Mouse (Mus musculus): ENCODE measurements around the gene 2310061N02Rik. TPM values are rescaled to one million over a fixed set of nuclear protein-coding genes. Genes with fewer than 3 reads are reported as not detected.
"Not testable (repeated sequence)": the region's sequence is repeated elsewhere in the genome, so short reads cannot be mapped to it uniquely, and the experiment has no call there.

The 2310061N02Rik gene
- polyA plus RNA-seq (2015; fragmentation: Nextera tagmentation; extraction: Ambion mirVana): not detected in 2 replicates

GRCm38 (mm10) chr16:88707496-88708012, at the start of gene 2310061N02Rik:
2310061N02Rik (minus strand) TSS chr16:88707962.
- Histone ChIP-seq H3K9me3 (replicated peaks; ENCODE audit: control insufficient read depth, low read length) (no peaks in the 10 kb centered on the region), H3K9ac (ENCODE audit: low read length) (no peak within 1 kb of the TSS), H3K4me2 (ENCODE audit: low read depth, low read length) (no peak within 1 kb of the TSS), H3K27me3 (ENCODE audit: control insufficient read depth, insufficient read depth, low read length) (no peaks in the 10 kb centered on the region), H3K4me3 (ENCODE audit: low read length) (no peak within 1 kb of the TSS), H3K27ac (ENCODE audit: low read length) (no peak within 1 kb of the TSS), H3K4me1 (ENCODE audit: control insufficient read depth, insufficient read depth, low read length) (no peaks in the 10 kb centered on the region), H3K36me3 (ENCODE audit: control insufficient read depth, insufficient read depth) (no peaks in the 10 kb centered on the region)
- no peak for ATAC-seq (replicated peaks; ENCODE audit: extremely low read depth, insufficient read depth, low FRiP score)
- WGBS: 84% methylated on average over 10 of the region's 10 CpGs

DNA sequence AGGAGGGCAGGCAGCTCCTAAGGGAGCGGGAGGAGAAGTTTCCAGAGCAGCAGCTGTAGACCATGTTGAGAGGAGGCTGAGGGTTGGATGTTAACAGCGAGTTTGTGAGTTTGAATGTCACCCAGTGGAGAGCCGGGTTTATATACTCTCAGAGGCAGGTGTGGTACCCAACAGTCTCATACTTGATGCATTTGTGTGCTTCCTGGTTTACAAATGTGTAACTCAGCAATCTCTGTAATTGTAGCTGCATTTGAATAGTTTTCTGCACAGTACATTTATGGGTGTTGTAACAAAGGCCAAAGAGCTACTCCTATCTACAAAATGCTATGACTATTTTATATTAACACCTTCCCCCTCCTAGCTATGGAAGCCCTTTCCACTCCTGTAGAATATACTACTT, 43.8 kb upstream of the 2310061N02Rik start, which contains the start of gene Krtap13:
Gene Krtap13 (minus strand): TSS at position 101 of the 400 bp plus-strand sequence.
- not testable (repeated sequence) for H3K27me3 ChIP-seq (ENCODE audit: control insufficient read depth, insufficient read depth, low read length); H3K4me3 ChIP-seq (ENCODE audit: low read length); H3K4me1 ChIP-seq (ENCODE audit: control insufficient read depth, insufficient read depth, low read length); H3K4me2 ChIP-seq (ENCODE audit: low read depth, low read length); ATAC-seq (replicated peaks; ENCODE audit: extremely low read depth, insufficient read depth, low FRiP score); H3K36me3 ChIP-seq (ENCODE audit: control insufficient read depth, insufficient read depth); H3K9ac ChIP-seq (ENCODE audit: low read length); H3K27ac ChIP-seq (ENCODE audit: low read length); H3K9me3 ChIP-seq (replicated peaks; ENCODE audit: control insufficient read depth, low read length)
- 71% methylated on average over 3 of the region's 3 CpGs for WGBS

DNA sequence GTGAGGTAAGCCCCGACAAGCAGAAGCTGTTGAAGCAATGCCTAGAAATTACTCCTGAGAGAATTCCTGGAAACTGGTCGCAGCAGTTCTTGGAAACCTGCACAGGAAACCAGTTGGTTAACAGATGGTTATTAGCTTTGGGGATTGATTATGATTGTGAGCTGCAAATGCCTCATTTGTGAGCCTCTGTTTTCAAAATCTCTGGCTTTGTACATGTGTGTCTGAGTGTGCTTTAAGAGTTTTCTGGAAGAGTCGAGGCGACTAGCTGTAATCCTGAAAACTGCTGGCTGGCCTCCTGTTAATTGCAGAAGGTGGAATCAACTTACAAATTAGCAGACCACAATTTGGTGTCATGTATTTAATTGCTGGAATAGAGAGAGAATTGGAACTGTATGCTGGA, 40.2 kb upstream of the 2310061N02Rik start:
- no peak overlapping the region for H3K9ac ChIP-seq (ENCODE audit: low read length)
- no peak overlapping the region for H3K27ac ChIP-seq (ENCODE audit: low read length)
- H3K27me3 ChIP-seq (ENCODE audit: control insufficient read depth, insufficient read depth, low read length): no peaks in the 10 kb centered on the region
- H3K4me1 ChIP-seq (ENCODE audit: control insufficient read depth, insufficient read depth, low read length): no peaks in the 10 kb centered on the region
- no peaks in the 10 kb centered on the region for H3K36me3 ChIP-seq (ENCODE audit: control insufficient read depth, insufficient read depth)
- no peak overlapping the region for H3K4me3 ChIP-seq (ENCODE audit: low read length)
- H3K4me2 ChIP-seq (ENCODE audit: low read depth, low read length): no peak overlapping the region
- WGBS: 69% methylated on average over 4 of the region's 4 CpGs
- ATAC-seq (replicated peaks; ENCODE audit: extremely low read depth, insufficient read depth, low FRiP score): no peak
- H3K9me3 ChIP-seq (replicated peaks; ENCODE audit: control insufficient read depth, low read length): no peaks in the 10 kb centered on the region

DNA sequence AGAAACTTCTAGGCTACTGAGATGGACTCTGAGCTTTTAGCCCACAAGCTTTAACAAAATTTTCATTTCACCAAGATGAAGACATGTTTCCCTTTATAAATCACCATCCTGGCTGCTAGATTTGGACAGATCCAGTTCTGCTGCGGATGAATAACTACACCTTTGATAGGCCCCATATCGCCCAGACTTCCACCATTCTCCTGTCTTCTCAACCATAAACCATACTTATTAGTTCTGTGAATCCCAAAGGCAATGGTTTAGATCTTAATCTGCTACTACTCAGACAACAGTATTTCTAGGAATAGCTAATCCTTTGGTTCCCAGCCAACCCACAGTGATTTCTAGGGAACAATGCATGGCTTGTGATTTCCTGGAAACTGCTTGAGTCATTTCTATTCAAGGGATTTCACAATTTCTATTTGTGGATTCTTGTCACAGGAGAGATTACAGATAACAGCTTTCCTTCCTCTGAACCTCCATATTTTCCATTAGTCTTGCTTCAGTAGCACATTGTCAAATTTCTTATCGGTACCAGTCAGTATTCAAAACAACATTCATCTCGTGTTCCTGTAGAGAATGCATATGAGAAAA, 37.1 kb upstream of the 2310061N02Rik start:
- Histone ChIP-seq H3K4me3 (ENCODE audit: low read length) (no peak overlapping the region), H3K9ac (ENCODE audit: low read length) (no peak overlapping the region), H3K4me2 (ENCODE audit: low read depth, low read length) (no peak overlapping the region), H3K27me3 (ENCODE audit: control insufficient read depth, insufficient read depth, low read length) (no peaks in the 10 kb centered on the region), H3K9me3 (replicated peaks; ENCODE audit: control insufficient read depth, low read length) (no peaks in the 10 kb centered on the region), H3K36me3 (ENCODE audit: control insufficient read depth, insufficient read depth) (no peaks in the 10 kb centered on the region), H3K4me1 (ENCODE audit: control insufficient read depth, insufficient read depth, low read length) (no peaks in the 10 kb centered on the region), H3K27ac (ENCODE audit: low read length) (no peak overlapping the region)
- no peak for ATAC-seq (replicated peaks; ENCODE audit: extremely low read depth, insufficient read depth, low FRiP score)
- 64% methylated on average over 4 of the region's 4 CpGs for WGBS

DNA sequence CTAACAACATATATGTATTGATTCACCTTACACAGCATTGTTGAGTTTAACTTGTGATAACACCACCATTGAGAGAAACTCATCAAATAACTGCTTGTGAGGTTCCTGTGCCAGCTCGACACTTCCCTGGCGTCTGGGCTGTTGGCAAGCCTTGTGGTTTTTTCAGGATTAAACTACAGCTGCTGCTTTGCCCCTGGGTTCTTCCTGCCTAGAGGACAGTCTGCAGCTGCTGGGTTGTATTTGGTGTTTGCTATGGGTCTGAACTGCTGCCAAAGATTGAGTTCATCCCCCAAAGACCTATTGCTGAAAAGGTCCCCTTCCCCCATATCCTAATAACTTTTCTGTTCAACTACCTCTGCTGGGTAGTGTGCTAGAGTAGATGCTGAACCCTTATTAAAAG, 27.6 kb upstream of the 2310061N02Rik start:
- Histone ChIP-seq H3K4me1 (ENCODE audit: control insufficient read depth, insufficient read depth, low read length) (no peaks in the 10 kb centered on the region), H3K4me2 (ENCODE audit: low read depth, low read length) (no peak overlapping the region), H3K9ac (ENCODE audit: low read length) (no peak overlapping the region), H3K4me3 (ENCODE audit: low read length) (no peak overlapping the region), H3K9me3 (replicated peaks; ENCODE audit: control insufficient read depth, low read length) (no peaks in the 10 kb centered on the region), H3K27me3 (ENCODE audit: control insufficient read depth, insufficient read depth, low read length) (no peaks in the 10 kb centered on the region), H3K36me3 (ENCODE audit: control insufficient read depth, insufficient read depth) (no peaks in the 10 kb centered on the region), H3K27ac (ENCODE audit: low read length) (no peak overlapping the region)
- WGBS: 48% methylated on average over 2 of the region's 2 CpGs
- no peak for ATAC-seq (replicated peaks; ENCODE audit: extremely low read depth, insufficient read depth, low FRiP score)

- Histone ChIP-seq H3K36me3 (ENCODE audit: control insufficient read depth, insufficient read depth) (no peaks in the 10 kb centered on the region), H3K9ac (ENCODE audit: low read length) (no peak within 1 kb of the TSS), H3K4me2 (ENCODE audit: low read depth, low read length) (no peak within 1 kb of the TSS), H3K4me1 (ENCODE audit: control insufficient read depth, insufficient read depth, low read length) (no peaks in the 10 kb centered on the region), H3K27ac (ENCODE audit: low read length) (no peak within 1 kb of the TSS), H3K27me3 (ENCODE audit: control insufficient read depth, insufficient read depth, low read length) (no peaks in the 10 kb centered on the region), H3K9me3 (replicated peaks; ENCODE audit: control insufficient read depth, low read length) (no peaks in the 10 kb centered on the region), H3K4me3 (ENCODE audit: low read length) (no peak within 1 kb of the TSS)
- no peak for ATAC-seq (replicated peaks; ENCODE audit: extremely low read depth, insufficient read depth, low FRiP score)
- 68% methylated on average over 4 of the region's 4 CpGs for WGBS
These were observed 21.1 kb upstream of the 2310061N02Rik start, which contains the start of gene Krtap13-1 for GRCm38 (mm10) chr16:88728812-88729275. Krtap13-1 (plus strand) TSS chr16:88728862.

DNA sequence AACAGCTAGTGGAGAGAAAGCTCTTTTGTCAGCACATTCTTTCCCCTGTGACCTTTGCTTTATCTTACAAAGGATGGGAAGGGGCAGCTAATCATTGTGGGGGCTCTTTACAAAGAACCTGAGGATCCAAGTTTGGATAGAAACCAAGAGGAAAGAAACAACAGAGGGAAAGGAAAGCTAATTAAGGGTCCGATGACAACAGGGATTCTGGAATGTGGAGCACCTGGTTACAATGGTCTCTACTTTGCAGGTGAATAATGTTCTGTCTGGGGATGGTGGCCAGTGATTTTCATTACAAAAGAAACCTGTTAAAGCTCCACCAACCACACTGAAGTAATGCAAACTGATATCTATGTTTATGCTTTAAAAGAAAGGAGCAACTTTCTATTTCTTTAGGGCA, 12.3 kb upstream of the 2310061N02Rik start:
- no peak for ATAC-seq (replicated peaks; ENCODE audit: extremely low read depth, insufficient read depth, low FRiP score)
- Histone ChIP-seq H3K36me3 (ENCODE audit: control insufficient read depth, insufficient read depth) (no peaks in the 10 kb centered on the region), H3K27me3 (ENCODE audit: control insufficient read depth, insufficient read depth, low read length) (no peaks in the 10 kb centered on the region), H3K9me3 (replicated peaks; ENCODE audit: control insufficient read depth, low read length) (0 out of 2 replicates have a peak, but pooled peaks cover 3% of the 10 kb centered on the region), H3K4me3 (ENCODE audit: low read length) (no peak overlapping the region), H3K27ac (ENCODE audit: low read length) (no peak overlapping the region), H3K9ac (ENCODE audit: low read length) (no peak overlapping the region), H3K4me1 (ENCODE audit: control insufficient read depth, insufficient read depth, low read length) (no peaks in the 10 kb centered on the region), H3K4me2 (ENCODE audit: low read depth, low read length) (no peak overlapping the region)
- WGBS: 55% methylated on average over 1 of the region's 1 CpGs

DNA sequence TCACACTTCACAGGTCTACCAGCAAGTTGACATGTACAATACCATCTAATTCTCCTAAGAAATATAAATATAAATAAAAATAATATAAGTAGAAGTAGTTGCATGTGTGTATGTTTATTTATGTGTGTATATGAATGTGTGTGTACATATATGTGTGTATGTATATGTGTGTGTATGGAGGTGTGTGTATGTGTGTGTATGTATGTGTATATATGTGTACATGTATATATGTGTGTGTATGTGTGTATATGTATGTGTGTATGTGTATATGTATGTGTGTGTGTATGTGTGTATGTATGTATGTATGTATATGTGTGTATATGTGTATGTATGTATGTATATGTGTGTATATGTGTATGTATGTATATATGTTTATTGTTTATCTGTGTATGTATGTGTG, 8.8 kb upstream of the 2310061N02Rik start:
- no peaks in the 10 kb centered on the region for H3K27me3 ChIP-seq (ENCODE audit: control insufficient read depth, insufficient read depth, low read length)
- no peaks in the 10 kb centered on the region for H3K4me1 ChIP-seq (ENCODE audit: control insufficient read depth, insufficient read depth, low read length)
- no peaks in the 10 kb centered on the region for H3K36me3 ChIP-seq (ENCODE audit: control insufficient read depth, insufficient read depth)
- no peak overlapping the region for H3K4me3 ChIP-seq (ENCODE audit: low read length)
- H3K9me3 ChIP-seq (replicated peaks; ENCODE audit: control insufficient read depth, low read length): 0 out of 2 replicates have a peak, but pooled peaks cover 3% of the 10 kb centered on the region
- H3K27ac ChIP-seq (ENCODE audit: low read length): no peak overlapping the region
- no peak overlapping the region for H3K4me2 ChIP-seq (ENCODE audit: low read depth, low read length)
- ATAC-seq (replicated peaks; ENCODE audit: extremely low read depth, insufficient read depth, low FRiP score): no peak
- no peak overlapping the region for H3K9ac ChIP-seq (ENCODE audit: low read length)

DNA sequence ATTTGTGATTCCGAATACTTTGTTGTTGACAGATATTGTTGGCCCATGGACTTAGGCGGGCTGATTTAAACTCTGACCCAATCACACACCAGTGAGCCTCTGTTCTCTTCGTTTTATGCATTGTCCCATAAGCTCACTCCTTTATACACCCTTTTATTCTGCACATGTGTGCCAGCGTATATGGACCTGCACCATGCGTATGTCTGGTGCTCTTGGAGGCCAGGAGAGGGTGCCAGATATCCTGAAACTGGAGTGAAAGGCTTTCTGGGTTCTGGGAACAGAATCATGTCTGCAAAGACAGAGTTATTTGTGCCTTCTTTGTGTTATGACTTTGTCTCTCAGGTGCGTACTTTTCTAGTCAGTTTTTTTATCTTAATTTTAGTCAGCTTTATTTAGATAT, 3.5 kb upstream of the 2310061N02Rik start:
- ATAC-seq (replicated peaks; ENCODE audit: extremely low read depth, insufficient read depth, low FRiP score): no peak
- no peak overlapping the region for H3K27ac ChIP-seq (ENCODE audit: low read length)

More for the DNA sequence above, 3.5 kb upstream of the 2310061N02Rik start:
- 81% methylated on average over 6 of the region's 6 CpGs for WGBS
- Histone ChIP-seq H3K27me3 (ENCODE audit: control insufficient read depth, insufficient read depth, low read length) (no peaks in the 10 kb centered on the region), H3K4me2 (ENCODE audit: low read depth, low read length) (no peak overlapping the region), H3K4me1 (ENCODE audit: control insufficient read depth, insufficient read depth, low read length) (no peaks in the 10 kb centered on the region), H3K9ac (ENCODE audit: low read length) (no peak overlapping the region), H3K9me3 (replicated peaks; ENCODE audit: control insufficient read depth, low read length) (no peaks in the 10 kb centered on the region), H3K36me3 (ENCODE audit: control insufficient read depth, insufficient read depth) (no peaks in the 10 kb centered on the region), H3K4me3 (ENCODE audit: low read length) (no peak overlapping the region)
